9 mouse cellular contexts compared by ENCODE assay signal in the genomic region with DNA sequence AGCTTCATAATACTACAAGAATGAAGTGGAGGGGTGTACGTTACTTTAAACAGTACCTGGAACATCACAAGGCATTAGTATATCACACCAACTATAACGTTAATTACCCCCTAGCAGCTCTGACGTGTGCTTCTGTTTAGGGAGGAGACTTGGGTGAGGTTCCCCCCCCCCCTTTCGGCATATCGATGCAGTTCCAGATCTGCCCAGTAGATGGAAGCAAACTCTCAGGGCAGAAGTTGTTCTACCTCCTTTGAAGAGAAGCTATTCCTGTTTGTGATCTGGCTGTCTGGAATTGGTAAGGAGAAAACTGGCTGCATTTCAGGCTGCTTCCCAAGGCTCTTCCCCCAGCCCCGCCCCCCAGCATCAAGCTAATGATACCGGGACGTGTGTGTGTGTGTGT. TPM values are rescaled to one million over a fixed set of nuclear protein-coding genes. Genes with fewer than 3 reads are reported as not detected.
DNase-seq lines count a peak whose midpoint lies in the region; ATAC-seq and TF ChIP-seq lines count a peak whose summit lies in the region.
"Had no signal": no experiment of that assay in that cellular context is flagged by ENCODE, and none has a peak within 500 bp of the region (broad histone marks: within the 10 kb centered on the region; RNA-seq: fewer than 3 reads in every experiment).

No protein-coding gene starts in this region.

- no peaks in the 10 kb centered on the region for H3K27me3 ChIP-seq in thymus, adult 2 months (ENCODE audit: control insufficient read depth, insufficient read depth, low read length)
- peaks cover 4% of the 10 kb centered on the region; the same call in 1 of the 2 replicates for H3K27me3 ChIP-seq in forebrain, embryonic 12.5 days
- no peaks in the 10 kb centered on the region for H3K27me3 ChIP-seq in hindbrain, embryonic 14.5 days (ENCODE audit: control insufficient read depth, insufficient read depth, low read length)

- H3K9ac ChIP-seq in forebrain, embryonic 12.5 days, result no peak overlapping the region
- no peak overlapping the region for H3K9ac ChIP-seq in hindbrain, embryonic 14.5 days

- no peaks in the 10 kb centered on the region for H3K36me3 ChIP-seq in thymus, adult 2 months (ENCODE audit: control insufficient read depth, insufficient read depth, low read length)
- no peaks in the 10 kb centered on the region for H3K36me3 ChIP-seq in forebrain, embryonic 12.5 days (replicated peaks)
- H3K36me3 ChIP-seq in hindbrain, embryonic 14.5 days (replicated peaks; ENCODE audit: control insufficient read depth, insufficient read depth), result no peaks in the 10 kb centered on the region

- TF ChIP-seq POLR2A in thymus, adult 2 months (IDR thresholded peaks at IDR 0.05; ENCODE audit: control insufficient read depth, extremely low read depth, insufficient read depth, low read length, poor library complexity), result no peak

- H3K9me3 ChIP-seq in forebrain, embryonic 12.5 days, result no peaks in the 10 kb centered on the region
- no peaks in the 10 kb centered on the region for H3K9me3 ChIP-seq in hindbrain, embryonic 14.5 days (ENCODE audit: control insufficient read depth, low read length)

- H3K4me3 ChIP-seq in thymus, adult 2 months (ENCODE audit: control insufficient read depth, insufficient read depth, low read length), result no peak overlapping the region
- H3K4me3 ChIP-seq in forebrain, embryonic 12.5 days (replicated peaks), result no peak overlapping the region
- H3K4me3 ChIP-seq in hindbrain, embryonic 14.5 days (replicated peaks; ENCODE audit: low read length), result no peak overlapping the region

- no peak overlapping the region for H3K27ac ChIP-seq in thymus, adult 2 months (ENCODE audit: control insufficient read depth, insufficient read depth, low read length)
- H3K27ac ChIP-seq in forebrain, embryonic 12.5 days, result no peak overlapping the region
- no peak overlapping the region for H3K27ac ChIP-seq in hindbrain, embryonic 14.5 days

- ATAC-seq in forebrain, embryonic 12.5 days (ENCODE audit: low FRiP score), result peak; percentile 42; the same call in 1 of the 2 replicates
- ATAC-seq in hindbrain, embryonic 14.5 days (ENCODE audit: low FRiP score), result peak; percentile 49; the same call in 1 of the 2 replicates

- no peak overlapping the region for H3K4me2 ChIP-seq in forebrain, embryonic 12.5 days
- no peak overlapping the region for H3K4me2 ChIP-seq in hindbrain, embryonic 14.5 days (replicated peaks)

- TF ChIP-seq CTCF in thymus, adult 2 months (IDR thresholded peaks at IDR 0.05; ENCODE audit: borderline replicate concordance, control insufficient read depth, extremely low read depth, insufficient read depth, low read length, poor library complexity), result no peak

- WGBS in thymus, adult 2 months, result 5% methylated on average over 8 of the region's 8 CpGs
- 4% methylated on average over 7 of the region's 8 CpGs for WGBS in forebrain, embryonic 12.5 days
- WGBS in hindbrain, embryonic 14.5 days, result 5% methylated on average over 8 of the region's 8 CpGs

- no peaks in the 10 kb centered on the region for H3K4me1 ChIP-seq in thymus, adult 2 months (replicated peaks; ENCODE audit: control insufficient read depth, insufficient read depth, low read length)
- peaks cover 20% of the 10 kb centered on the region for H3K4me1 ChIP-seq in forebrain, embryonic 12.5 days
- peaks cover 12% of the 10 kb centered on the region for H3K4me1 ChIP-seq in hindbrain, embryonic 14.5 days (replicated peaks; ENCODE audit: control insufficient read depth, insufficient read depth, low read length)

- DNase-seq in thymus, adult 2 months, result peak; percentile 37
- DNase-seq in thymus, adult 18-20 months, result no peak
- peak; percentile 47 for DNase-seq in adrenal gland, postnatal 25 days
- DNase-seq in hindbrain, embryonic 14.5 days (ENCODE audit: low spot score), result peak; percentile 78
- peak; percentile 57 for DNase-seq in liver
- peak; percentile 86 for DNase-seq in naive thymus-derived CD4-positive, alpha-beta T cell, adult 2 months (ENCODE audit: low read depth)
- peak; percentile 25 to 33 for DNase-seq in thymus, postnatal 36 days

RNA-seq across cellular contexts. Expression of a gene that starts 5.0 kb away (rescaled TPM):
- not detected in 2 replicates for polyA plus RNA-seq in thymus, adult 2 months (2012; rRNA removed)
- total RNA-seq in adrenal gland, postnatal 25 days (2021), result not detected in 2 replicates
- 0.06 and 0.15 TPM in 2 replicates for polyA plus RNA-seq in forebrain, embryonic 12.5 days (2016; fragmentation: Nextera tagmentation; extraction: Ambion mirVana)
- polyA plus RNA-seq in hindbrain, embryonic 14.5 days (2014; fragmentation: Nextera tagmentation; extraction: Ambion mirVana), result not detected in 2 replicates
- total RNA-seq: layer of hippocampus, adult 18-20 months had no signal

RNA-seq across cellular contexts. Expression of a gene that starts 14.8 kb away (rescaled TPM):
- polyA plus RNA-seq in thymus, adult 2 months (2012; rRNA removed), result not detected in 2 replicates
- not detected in 2 replicates for total RNA-seq in adrenal gland, postnatal 25 days (2021)
- polyA plus RNA-seq in forebrain, embryonic 12.5 days (2016; fragmentation: Nextera tagmentation; extraction: Ambion mirVana), result not detected in 2 replicates
- polyA plus RNA-seq in hindbrain, embryonic 14.5 days (2014; fragmentation: Nextera tagmentation; extraction: Ambion mirVana), result not detected in 2 replicates
- total RNA-seq: layer of hippocampus, adult 18-20 months had no signal

RNA-seq across cellular contexts. Expression of a gene that starts 36.6 kb away (rescaled TPM):
- not detected in 2 replicates for polyA plus RNA-seq in thymus, adult 2 months (2012; rRNA removed)
- not detected in 2 replicates for total RNA-seq in adrenal gland, postnatal 25 days (2021)
- not detected in 2 replicates for polyA plus RNA-seq in forebrain, embryonic 12.5 days (2016; fragmentation: Nextera tagmentation; extraction: Ambion mirVana)
- polyA plus RNA-seq in hindbrain, embryonic 14.5 days (2014; fragmentation: Nextera tagmentation; extraction: Ambion mirVana), result not detected in 2 replicates
- total RNA-seq: layer of hippocampus, adult 18-20 months had no signal

RNA-seq across cellular contexts. Expression of a gene that starts 37.6 kb away (rescaled TPM):
- 124 and 135 TPM in 2 replicates for polyA plus RNA-seq in thymus, adult 2 months (2012; rRNA removed)
- 39.6 and 46.0 TPM in 2 replicates for total RNA-seq in adrenal gland, postnatal 25 days (2021)
- 31.7 and 32.6 TPM in 2 replicates for polyA plus RNA-seq in forebrain, embryonic 12.5 days (2016; fragmentation: Nextera tagmentation; extraction: Ambion mirVana)
- polyA plus RNA-seq in hindbrain, embryonic 14.5 days (2014; fragmentation: Nextera tagmentation; extraction: Ambion mirVana), result 114 and 117 TPM in 2 replicates

Comparison
In these comparisons a context has a peak if more than half of its experiments do, and no peak if none do; other contexts are left out.
1. DNase-seq: peak in thymus, adult 2 months (single experiment), adrenal gland, postnatal 25 days (single experiment), hindbrain, embryonic 14.5 days (single experiment), liver (single experiment), naive thymus-derived CD4-positive, alpha-beta T cell, adult 2 months (single experiment) and thymus, postnatal 36 days (2 of 2); none in thymus, adult 18-20 months (0 of 2).